ENCODE assay signal across 9 mouse cellular contexts in genomic region chr12:80739482-80739881, GRCm38 (mm10). TPM values are rescaled to one million over a fixed set of nuclear protein-coding genes. Genes with fewer than 3 reads are reported as not detected.
DNase-seq lines count a peak whose midpoint lies in the region; ATAC-seq and TF ChIP-seq lines count a peak whose summit lies in the region.
"Had no signal": no experiment of that assay in that cellular context is flagged by ENCODE, and none has a peak within 500 bp of the region (broad histone marks: within the 10 kb centered on the region; RNA-seq: fewer than 3 reads in every experiment).

No protein-coding gene starts in this region.

- no peak for ATAC-seq in granulocyte monocyte progenitor cell, adult 5-6 weeks (replicated peaks; ENCODE audit: poor library complexity, severe bottlenecking)
- no peak for ATAC-seq in forebrain, embryonic 11.5 days (replicated peaks; ENCODE audit: low FRiP score)

- H3K4me3 ChIP-seq in forebrain, embryonic 11.5 days (ENCODE audit: low read depth, low read length), result no peak overlapping the region
- H3K4me3 ChIP-seq: embryonic facial prominence, embryonic 13.5 days had no signal

- H3K27me3 ChIP-seq in forebrain, embryonic 11.5 days (ENCODE audit: control insufficient read depth, insufficient read depth, low read length), result no peaks in the 10 kb centered on the region

- no peaks in the 10 kb centered on the region for H3K9me3 ChIP-seq in forebrain, embryonic 11.5 days (ENCODE audit: control insufficient read depth, low read length)
- H3K9me3 ChIP-seq: embryonic facial prominence, embryonic 13.5 days had no signal

- peak; percentile 51; the same call in 1 of the 2 replicates for TF ChIP-seq CTCF in brain, embryonic 14.5 days (IDR thresholded peaks at IDR 0.05; ENCODE audit: borderline replicate concordance, extremely low read depth, insufficient read depth, insufficient read length)

- no peak overlapping the region for H3K9ac ChIP-seq in forebrain, embryonic 11.5 days (ENCODE audit: low read length)
- H3K9ac ChIP-seq: embryonic facial prominence, embryonic 13.5 days had no signal

- H3K27ac ChIP-seq in forebrain, embryonic 11.5 days (ENCODE audit: low read depth, low read length), result no peak overlapping the region
- H3K27ac ChIP-seq: embryonic facial prominence, embryonic 13.5 days had no signal

- WGBS in forebrain, embryonic 11.5 days, result 37% methylated on average over 9 of the region's 9 CpGs

- peaks cover 12% of the 10 kb centered on the region for H3K4me1 ChIP-seq in forebrain, embryonic 11.5 days (replicated peaks; ENCODE audit: control insufficient read depth, insufficient read depth, low read length)

- H3K4me2 ChIP-seq in forebrain, embryonic 11.5 days (ENCODE audit: low read depth, low read length, severe bottlenecking), result no peak overlapping the region
- H3K4me2 ChIP-seq: embryonic facial prominence, embryonic 13.5 days had no signal

- peak; percentile 24 for DNase-seq in ovary, postnatal 14 days (ENCODE audit: low spot score)
- DNase-seq in ovary, postnatal 36 days (ENCODE audit: low spot score), result no peak
- DNase-seq in brain, embryonic 14.5 days (ENCODE audit: low read depth), result no peak
- peak; percentile 34 to 76 for DNase-seq in kidney, postnatal 36 days
- peak; percentile 39 for DNase-seq in thymus, postnatal 0 days (ENCODE audit: low spot score)
- no peak for DNase-seq in urinary bladder, postnatal 4 days (ENCODE audit: low spot score in 2 of 2)
- no peak for DNase-seq in forebrain, embryonic 11.5 days (ENCODE audit: low spot score)

- H3K36me3 ChIP-seq in forebrain, embryonic 11.5 days (ENCODE audit: control insufficient read depth, insufficient read depth, low read length), result no peaks in the 10 kb centered on the region
- H3K36me3 ChIP-seq: embryonic facial prominence, embryonic 13.5 days had no signal

- TF ChIP-seq POLR2A in brain, embryonic 14.5 days (IDR thresholded peaks at IDR 0.05; ENCODE audit: borderline replicate concordance, extremely low read depth, insufficient read depth, insufficient read length, poor library complexity, severe bottlenecking), result no peak

RNA-seq across cellular contexts. Expression of gene Ccdc177, which starts 21.0 kb away (rescaled TPM):
- polyA plus RNA-seq in brain, embryonic 14.5 days (2012; rRNA removed), result 13.0 and 15.3 TPM in 2 replicates
- polyA plus RNA-seq in thymus, postnatal 0 days (2015; fragmentation: Nextera tagmentation; extraction: Ambion mirVana), result 0.03 TPM in 1 of 2 replicates, not detected in the other
- 0.56 TPM in 1 of 2 replicates, not detected in the other for total RNA-seq in granulocyte monocyte progenitor cell, adult 5-6 weeks (2014; fragmentation: Nextera tagmentation)
- total RNA-seq in granulocyte monocyte progenitor cell, adult 5-6 weeks (2017), result not detected in 2 replicates
- polyA plus RNA-seq in forebrain, embryonic 11.5 days (2014; fragmentation: Nextera tagmentation; extraction: Ambion mirVana), result 5.1 and 6.8 TPM in 2 replicates

RNA-seq across cellular contexts. Expression of gene Plekhd1, which starts 47.1 kb away (rescaled TPM):
- 2.0 and 3.5 TPM in 2 replicates for polyA plus RNA-seq in brain, embryonic 14.5 days (2012; rRNA removed)
- polyA plus RNA-seq in thymus, postnatal 0 days (2015; fragmentation: Nextera tagmentation; extraction: Ambion mirVana), result 0.08 and 0.16 TPM in 2 replicates
- total RNA-seq in granulocyte monocyte progenitor cell, adult 5-6 weeks (2014; fragmentation: Nextera tagmentation), result not detected in 2 replicates
- total RNA-seq in granulocyte monocyte progenitor cell, adult 5-6 weeks (2017), result not detected in 2 replicates
- polyA plus RNA-seq in forebrain, embryonic 11.5 days (2014; fragmentation: Nextera tagmentation; extraction: Ambion mirVana), result 0.48 and 0.60 TPM in 2 replicates

RNA-seq across cellular contexts. Expression of gene Susd6, which starts 50.8 kb away (rescaled TPM):
- 21.7 and 23.2 TPM in 2 replicates for polyA plus RNA-seq in brain, embryonic 14.5 days (2012; rRNA removed)
- 21.0 and 21.1 TPM in 2 replicates for polyA plus RNA-seq in thymus, postnatal 0 days (2015; fragmentation: Nextera tagmentation; extraction: Ambion mirVana)
- 21.7 and 22.0 TPM in 2 replicates for total RNA-seq in granulocyte monocyte progenitor cell, adult 5-6 weeks (2014; fragmentation: Nextera tagmentation)
- total RNA-seq in granulocyte monocyte progenitor cell, adult 5-6 weeks (2017), result 14.0 and 16.4 TPM in 2 replicates
- 19.9 and 21.5 TPM in 2 replicates for polyA plus RNA-seq in forebrain, embryonic 11.5 days (2014; fragmentation: Nextera tagmentation; extraction: Ambion mirVana)

Comparison
In these comparisons a context has a peak if more than half of its experiments do, and no peak if none do; other contexts are left out.
1. DNase-seq: peak in ovary, postnatal 14 days (single experiment), kidney, postnatal 36 days (2 of 2) and thymus, postnatal 0 days (single experiment); none in ovary, postnatal 36 days (single experiment), brain, embryonic 14.5 days (single experiment), urinary bladder, postnatal 4 days (0 of 2) and forebrain, embryonic 11.5 days (single experiment).